Mouse (Mus musculus): ENCODE data around the gene Shroom3. TPM values are rescaled to one million over a fixed set of nuclear protein-coding genes. Genes with fewer than 3 reads are reported as not detected.

Gene Shroom3
- total and polyA plus RNA-seq, 3 experiments, result 0.04 to 0.11 TPM; not detected in 1

- peaks cover 7% of the 10 kb centered on the region for H3K9me3 ChIP-seq (replicated peaks; ENCODE audit: low read length)
- no peaks in the 10 kb centered on the region for H3K36me3 ChIP-seq (replicated peaks in 1 of 2; ENCODE audit: control insufficient read depth in 1 of 2, insufficient read depth in 1 of 2, low read length in 1 of 2)
- no peaks in the 10 kb centered on the region for H3K79me2 ChIP-seq (replicated peaks; ENCODE audit: control insufficient read depth, extremely low read depth, insufficient read depth, poor library complexity, severe bottlenecking)
- dilution Hi-C loops (cut with MboI; ENCODE audit: extremely low pct_ligation_motif_present, extremely low pct_unique_long_range_greater_than_20kb, low sequenced_read_pairs) (no loop called here), in situ Hi-C loops (cut with MboI; ENCODE audit: low pct_ligation_motif_present, low pct_unique_long_range_greater_than_20kb, low sequenced_read_pairs) (no loop called here)
- no peak overlapping the region for H3K27ac ChIP-seq (ENCODE audit: insufficient read depth, low read depth)
- no peak for TF ChIP-seq ZMIZ1 (IDR thresholded peaks at IDR 0.05; ENCODE audit: low read depth, low read length)
- no peak for TF ChIP-seq RAD21 (IDR thresholded peaks at IDR 0.05; ENCODE audit: low read depth, low read length)
- no peak for TF ChIP-seq UBTF (IDR thresholded peaks at IDR 0.05; ENCODE audit: low read depth, low read length)
- no peak for TF ChIP-seq SIN3A (IDR thresholded peaks at IDR 0.05; ENCODE audit: low read length)
- TF ChIP-seq MAX (IDR thresholded peaks at IDR 0.05; ENCODE audit: low read length), result no peak
- TF ChIP-seq E2F4 (IDR thresholded peaks at IDR 0.05; ENCODE audit: insufficient replicate concordance, low read depth, low read length), result no peak
- TF ChIP-seq EP300 (IDR thresholded peaks at IDR 0.05; ENCODE audit: low read length), result no peak
- no peak for TF ChIP-seq SMC3 (IDR thresholded peaks at IDR 0.05; ENCODE audit: low read depth, low read length)
- TF ChIP-seq CHD1 (IDR thresholded peaks at IDR 0.05; ENCODE audit: low read depth, low read length), result no peak
- no peak for TF ChIP-seq MYC (IDR thresholded peaks at IDR 0.05; ENCODE audit: low read depth, low read length)
- no peak overlapping the region for H3K4me3 ChIP-seq (replicated peaks in 1 of 3; ENCODE audit: low read depth in 2 of 3, low read length in 2 of 3, poor library complexity in 1 of 3)
- no peak overlapping the region for H3K9ac ChIP-seq (ENCODE audit: insufficient read depth, low read depth)
- H3K4me1 ChIP-seq (ENCODE audit: control insufficient read depth in 1 of 2, insufficient read depth in 2 of 2), result peaks cover 0 to 3% of the 10 kb centered on the region in 2 experiments; a peak in 1 of 4 replicates
- no peaks in the 10 kb centered on the region for H3K27me3 ChIP-seq (replicated peaks)
- no peak overlapping the region for H3K4me2 ChIP-seq (ENCODE audit: insufficient read depth, low read depth, poor library complexity, severe bottlenecking)
- no peak for DNase-seq (ENCODE audit: extremely low read depth)
Measured at GRCm38 (mm10) chr5:92773821-92774220, 90.6 kb downstream of the Shroom3 start.

GRCm38 (mm10) chr5:92774419-92774818 lies 91.2 kb downstream of the Shroom3 start:
- Histone ChIP-seq H3K9me3 (replicated peaks; ENCODE audit: low read length) (peaks cover 5% of the 10 kb centered on the region), H3K36me3 (replicated peaks in 1 of 2; ENCODE audit: control insufficient read depth in 1 of 2, insufficient read depth in 1 of 2, low read length in 1 of 2) (no peaks in the 10 kb centered on the region), H3K4me2 (ENCODE audit: insufficient read depth, low read depth, poor library complexity, severe bottlenecking) (no peak overlapping the region), H3K27me3 (replicated peaks) (no peaks in the 10 kb centered on the region), H3K79me2 (replicated peaks; ENCODE audit: control insufficient read depth, extremely low read depth, insufficient read depth, poor library complexity, severe bottlenecking) (no peaks in the 10 kb centered on the region), H3K9ac (ENCODE audit: insufficient read depth, low read depth) (no peak overlapping the region), H3K27ac (ENCODE audit: insufficient read depth, low read depth) (no peak overlapping the region), H3K4me1 (ENCODE audit: control insufficient read depth in 1 of 2, insufficient read depth in 2 of 2) (peaks cover 0 to 3% of the 10 kb centered on the region in 2 experiments; a peak in 1 of 4 replicates), H3K4me3 (replicated peaks in 1 of 3; ENCODE audit: low read depth in 2 of 3, low read length in 2 of 3, poor library complexity in 1 of 3) (no peak overlapping the region)
- no peak for DNase-seq (ENCODE audit: extremely low read depth)
- TF ChIP-seq MYC (IDR thresholded peaks at IDR 0.05; ENCODE audit: low read depth, low read length), result no peak
- TF ChIP-seq CHD1 (IDR thresholded peaks at IDR 0.05; ENCODE audit: low read depth, low read length), result no peak
- in situ Hi-C loops (cut with MboI; ENCODE audit: low pct_ligation_motif_present, low pct_unique_long_range_greater_than_20kb, low sequenced_read_pairs), result no loop called here
- dilution Hi-C loops (cut with MboI; ENCODE audit: extremely low pct_ligation_motif_present, extremely low pct_unique_long_range_greater_than_20kb, low sequenced_read_pairs), result no loop called here

- Histone ChIP-seq H3K4me1 (ENCODE audit: control insufficient read depth in 1 of 2, insufficient read depth in 2 of 2) (peaks cover 0 to 3% of the 10 kb centered on the region in 2 experiments; a peak in 1 of 4 replicates), H3K9me3 (replicated peaks; ENCODE audit: low read length) (peaks cover under 1% of the 10 kb centered on the region), H3K79me2 (replicated peaks; ENCODE audit: control insufficient read depth, extremely low read depth, insufficient read depth, poor library complexity, severe bottlenecking) (no peaks in the 10 kb centered on the region), H3K36me3 (replicated peaks in 1 of 2; ENCODE audit: control insufficient read depth in 1 of 2, insufficient read depth in 1 of 2, low read length in 1 of 2) (no peaks in the 10 kb centered on the region), H3K4me2 (ENCODE audit: insufficient read depth, low read depth, poor library complexity, severe bottlenecking) (no peak overlapping the region), H3K27ac (ENCODE audit: insufficient read depth, low read depth) (no peak overlapping the region), H3K4me3 (replicated peaks in 1 of 3; ENCODE audit: low read depth in 2 of 3, low read length in 2 of 3, poor library complexity in 1 of 3) (no peak overlapping the region), H3K9ac (ENCODE audit: insufficient read depth, low read depth) (no peak overlapping the region), H3K27me3 (replicated peaks) (no peaks in the 10 kb centered on the region)
- TF ChIP-seq POLR2A (IDR thresholded peaks at IDR 0.05; ENCODE audit: low read depth, low read length) (no peak), SIN3A (IDR thresholded peaks at IDR 0.05; ENCODE audit: low read length) (no peak), MYC (IDR thresholded peaks at IDR 0.05; ENCODE audit: low read depth, low read length) (no peak), ZC3H11A (IDR thresholded peaks at IDR 0.05; ENCODE audit: low read depth, low read length) (no peak), MAFK (IDR thresholded peaks at IDR 0.05; ENCODE audit: insufficient replicate concordance, low read length) (no peak), GABPA (IDR thresholded peaks at IDR 0.05; ENCODE audit: insufficient replicate concordance, low read depth, low read length) (no peak), BHLHE40 (IDR thresholded peaks at IDR 0.05; ENCODE audit: low read depth, low read length) (no peak), TBP (conservative IDR thresholded peaks at IDR 0.05; ENCODE audit: low read depth, low read length) (no peak), MEF2A (IDR thresholded peaks at IDR 0.05; ENCODE audit: borderline replicate concordance, low read depth, low read length) (no peak), ZMIZ1 (IDR thresholded peaks at IDR 0.05; ENCODE audit: low read depth, low read length) (no peak), E2F4 (IDR thresholded peaks at IDR 0.05; ENCODE audit: insufficient replicate concordance, low read depth, low read length) (no peak)
- in situ Hi-C loops (cut with MboI; ENCODE audit: low pct_ligation_motif_present, low pct_unique_long_range_greater_than_20kb, low sequenced_read_pairs), result no loop called here
- DNase-seq (ENCODE audit: extremely low read depth), result no peak
- dilution Hi-C loops (cut with MboI; ENCODE audit: extremely low pct_ligation_motif_present, extremely low pct_unique_long_range_greater_than_20kb, low sequenced_read_pairs), result no loop called here
Measured at GRCm38 (mm10) chr5:92774893-92775292, 91.7 kb downstream of the Shroom3 start.
